Mouse (Mus musculus) gastrocnemius, postnatal 4 days (tissue): ENCODE measurements at regions not wholly inside any gene's neighbourhood (a gene's known extent, or its start where the extent isn't known, plus 50 kb on each side); places are given as distances from the start of the nearest gene placed in this dataset.
"Not testable (repeated sequence)": the region's sequence is repeated elsewhere in the genome, so short reads cannot be mapped to it uniquely, and the experiment has no call there.

Experiments
- DNase-seq, 2 experiments: peaks; one replicate each; pipeline ENCODE4 v3.0.0; 2021 to 2022; ENCODE audit warnings: low spot score in 2 of 2, mixed read lengths in 2 of 2

GRCm38 (mm10) chr1:184669173-184669572 is 63.2 kb downstream of the Hlx start:
- DNase-seq = not testable (repeated sequence)

GRCm38 (mm10) chr1:184668428-184668827 is 64.0 kb downstream of the Hlx start:
- DNase-seq = no peak

GRCm38 (mm10) chr1:184668022-184668421 is 64.4 kb downstream of the Hlx start:
- DNase-seq = no peak

- no peak for DNase-seq
These were observed 67.2 kb downstream of the Hlx start for GRCm38 (mm10) chr1:184665243-184665642.

GRCm38 (mm10) chr1:184664098-184664375 is 68.4 kb downstream of the Hlx start:
- DNase-seq = no peak

GRCm38 (mm10) chr1:184663300-184664097 is 68.9 kb downstream of the Hlx start:
- no peak for DNase-seq

GRCm38 (mm10) chr1:184650541-184651105 is 81.8 kb downstream of the Hlx start:
- no peak for DNase-seq

- no peak for DNase-seq
These were observed 84.4 kb downstream of the Hlx start for GRCm38 (mm10) chr1:184647920-184648540.

GRCm38 (mm10) chr1:184644767-184645598 is 87.4 kb downstream of the Hlx start:
- no peak for DNase-seq

- DNase-seq = no peak
These were observed 101.5 kb downstream of the Hlx start for GRCm38 (mm10) chr1:184630695-184631475.

GRCm38 (mm10) chr1:184629194-184629593 is 103.2 kb downstream of the Hlx start:
- DNase-seq = no peak

GRCm38 (mm10) chr1:184628566-184629168 is 103.8 kb downstream of the Hlx start:
- DNase-seq = no peak

GRCm38 (mm10) chr1:184622462-184622861 is 110.0 kb downstream of the Hlx start:
- DNase-seq = no peak

- no peak for DNase-seq
These were observed 110.5 kb downstream of the Hlx start for GRCm38 (mm10) chr1:184621950-184622349.

- DNase-seq = no peak
These were observed 114.5 kb downstream of the Hlx start for GRCm38 (mm10) chr1:184617853-184618454.

- no peak for DNase-seq
These were observed 116.4 kb downstream of the Hlx start for GRCm38 (mm10) chr1:184615991-184616390.

- DNase-seq = no peak
These were observed 117.6 kb downstream of the Hlx start for GRCm38 (mm10) chr1:184614699-184615415.

GRCm38 (mm10) chr1:184612880-184613279 is 119.5 kb downstream of the Hlx start:
- no peak for DNase-seq

GRCm38 (mm10) chr1:184608938-184609337 is 123.5 kb downstream of the Hlx start:
- no peak for DNase-seq
